Mouse (Mus musculus): Measurements from ENCODE around the gene Ralgapa2. TPM values are rescaled to one million over a fixed set of nuclear protein-coding genes. Genes with fewer than 3 reads are reported as not detected.

Ralgapa2 gene
- polyA plus RNA-seq, 1 experiment from 2014 or later, result 4.9 TPM

DNA sequence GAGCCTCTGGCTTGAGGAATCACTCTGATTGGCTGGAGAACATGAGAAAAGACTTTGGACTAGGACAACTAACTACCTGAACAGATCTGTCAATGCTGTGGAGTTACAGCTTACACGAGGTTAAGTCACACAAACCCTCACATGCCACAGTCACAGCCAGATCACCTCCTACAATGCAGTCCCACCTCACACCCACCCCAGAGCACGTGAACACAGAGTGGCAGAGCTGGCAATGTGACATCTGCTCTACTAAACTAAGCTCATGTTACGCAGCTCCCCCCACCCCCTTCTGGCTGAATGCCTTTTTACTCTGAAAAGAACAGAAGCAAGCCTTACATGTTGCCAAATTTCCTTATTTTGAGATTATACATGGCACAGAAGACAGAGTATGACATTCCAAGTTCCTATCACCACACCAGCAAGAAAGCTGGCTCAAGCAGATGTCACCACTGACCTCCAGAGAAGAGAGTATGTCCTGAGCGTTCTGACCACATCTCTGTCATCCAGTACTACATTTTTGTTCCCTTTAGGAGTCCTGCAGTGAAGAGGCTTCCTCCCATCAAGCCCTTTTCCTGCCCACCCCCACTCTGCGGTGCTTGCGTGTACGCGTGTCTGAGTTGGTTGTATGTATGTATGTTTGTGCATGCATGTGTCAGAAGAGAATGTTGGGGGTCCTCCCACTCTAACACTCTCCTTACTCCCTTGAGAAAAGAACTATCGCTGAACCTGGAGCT, 9.4 kb downstream of the Ralgapa2 start:
- Histone ChIP-seq H3K4me2 (replicated peaks; ENCODE audit: low read depth) (no peak overlapping the region; the same call in 1 of the 2 replicates), H3K4me3 (ENCODE audit: low read depth, low read length) (no peak overlapping the region)
- 64% methylated on average over 9 of the region's 9 CpGs for WGBS

GRCm38 (mm10) chr2:146500067-146500466, 12.1 kb downstream of the Ralgapa2 start:
- no peak overlapping the region for H3K27ac ChIP-seq (ENCODE audit: low read depth, low read length)
- no peaks in the 10 kb centered on the region for H3K27me3 ChIP-seq (replicated peaks; ENCODE audit: control insufficient read depth, insufficient read depth, low read length)
- no peak overlapping the region for H3K4me3 ChIP-seq (ENCODE audit: low read depth, low read length)
- no peaks in the 10 kb centered on the region for H3K36me3 ChIP-seq (ENCODE audit: control insufficient read depth, insufficient read depth)
- no peaks in the 10 kb centered on the region for H3K9me3 ChIP-seq (ENCODE audit: control insufficient read depth)
- ATAC-seq, result no peak
- H3K9ac ChIP-seq (ENCODE audit: low read depth, low read length), result no peak overlapping the region
- no peak overlapping the region for H3K4me2 ChIP-seq (replicated peaks; ENCODE audit: low read depth)
- 45% methylated on average over 1 of the region's 1 CpGs for WGBS
- peaks cover 8% of the 10 kb centered on the region; the same call in 1 of the 2 replicates for H3K4me1 ChIP-seq (replicated peaks; ENCODE audit: control insufficient read depth, insufficient read depth, low read length)
- no peak for TF ChIP-seq CTCF (IDR thresholded peaks at IDR 0.05; ENCODE audit: low read depth)

More for the DNA sequence above, 9.4 kb downstream of the Ralgapa2 start:
- Histone ChIP-seq H3K4me1 (replicated peaks; ENCODE audit: control insufficient read depth, insufficient read depth, low read length) (peaks cover 3% of the 10 kb centered on the region; the same call in 1 of the 2 replicates), H3K9ac (ENCODE audit: low read depth, low read length) (no peak overlapping the region), H3K36me3 (ENCODE audit: control insufficient read depth, insufficient read depth) (no peaks in the 10 kb centered on the region), H3K27ac (ENCODE audit: low read depth, low read length) (peak overlapping the region; percentile 28; the same call in 1 of the 2 replicates), H3K27me3 (replicated peaks; ENCODE audit: control insufficient read depth, insufficient read depth, low read length) (no peaks in the 10 kb centered on the region), H3K9me3 (ENCODE audit: control insufficient read depth) (no peaks in the 10 kb centered on the region)
- peak; percentile 80 for ATAC-seq
- no peak for TF ChIP-seq CTCF (IDR thresholded peaks at IDR 0.05; ENCODE audit: low read depth)

GRCm38 (mm10) chr2:146499111-146499510, 13.0 kb downstream of the Ralgapa2 start:
- H3K4me1 ChIP-seq (replicated peaks; ENCODE audit: control insufficient read depth, insufficient read depth, low read length), result peaks cover 8% of the 10 kb centered on the region; the same call in 1 of the 2 replicates
- no peak overlapping the region for H3K4me2 ChIP-seq (replicated peaks; ENCODE audit: low read depth)
- H3K4me3 ChIP-seq (ENCODE audit: low read depth, low read length), result no peak overlapping the region
- WGBS, result 80% methylated on average over 1 of the region's 1 CpGs
- no peak overlapping the region for H3K27ac ChIP-seq (ENCODE audit: low read depth, low read length)
- no peaks in the 10 kb centered on the region for H3K9me3 ChIP-seq (ENCODE audit: control insufficient read depth)
- H3K36me3 ChIP-seq (ENCODE audit: control insufficient read depth, insufficient read depth), result no peaks in the 10 kb centered on the region
- H3K9ac ChIP-seq (ENCODE audit: low read depth, low read length), result no peak overlapping the region
- TF ChIP-seq CTCF (IDR thresholded peaks at IDR 0.05; ENCODE audit: low read depth), result no peak
- ATAC-seq, result no peak
- no peaks in the 10 kb centered on the region for H3K27me3 ChIP-seq (replicated peaks; ENCODE audit: control insufficient read depth, insufficient read depth, low read length)

DNA sequence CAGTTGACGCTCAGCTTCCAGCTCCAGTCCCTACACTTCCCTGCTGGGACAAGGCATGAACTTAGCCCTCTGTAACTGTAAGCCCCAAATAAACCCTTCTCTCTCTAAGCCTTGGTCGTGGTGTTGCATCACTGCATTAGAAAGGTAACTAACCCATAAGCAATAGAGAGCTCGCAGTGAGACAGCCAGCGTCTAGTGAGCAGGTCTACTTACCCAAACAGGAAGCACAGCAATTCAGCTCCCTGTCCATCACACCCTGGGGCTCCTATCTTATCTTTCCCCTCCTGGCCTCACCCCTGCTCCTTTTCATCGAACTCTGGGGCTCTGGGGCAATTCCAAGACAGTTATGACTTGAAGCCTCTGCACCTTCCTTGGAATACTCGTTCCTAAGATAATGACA, 13.8 kb downstream of the Ralgapa2 start:
- H3K27me3 ChIP-seq (replicated peaks; ENCODE audit: control insufficient read depth, insufficient read depth, low read length), result no peaks in the 10 kb centered on the region
- no peak overlapping the region for H3K9ac ChIP-seq (ENCODE audit: low read depth, low read length)
- TF ChIP-seq CTCF (IDR thresholded peaks at IDR 0.05; ENCODE audit: low read depth), result no peak
- no peak overlapping the region for H3K4me2 ChIP-seq (replicated peaks; ENCODE audit: low read depth)
- no peaks in the 10 kb centered on the region for H3K9me3 ChIP-seq (ENCODE audit: control insufficient read depth)
- H3K4me1 ChIP-seq (replicated peaks; ENCODE audit: control insufficient read depth, insufficient read depth, low read length), result peaks cover 8% of the 10 kb centered on the region; the same call in 1 of the 2 replicates
- H3K36me3 ChIP-seq (ENCODE audit: control insufficient read depth, insufficient read depth), result no peaks in the 10 kb centered on the region
- H3K27ac ChIP-seq (ENCODE audit: low read depth, low read length), result peak overlapping the region; percentile 46; the same call in 1 of the 2 replicates
- 28% methylated on average over 6 of the region's 6 CpGs for WGBS
- ATAC-seq, result peak; percentile 71
- H3K4me3 ChIP-seq (ENCODE audit: low read depth, low read length), result no peak overlapping the region

GRCm38 (mm10) chr2:146496995-146497394, 15.1 kb downstream of the Ralgapa2 start:
- ATAC-seq, result no peak
- Histone ChIP-seq H3K4me2 (replicated peaks; ENCODE audit: low read depth) (no peak overlapping the region), H3K36me3 (ENCODE audit: control insufficient read depth, insufficient read depth) (no peaks in the 10 kb centered on the region), H3K4me3 (ENCODE audit: low read depth, low read length) (no peak overlapping the region), H3K27ac (ENCODE audit: low read depth, low read length) (no peak overlapping the region), H3K9me3 (ENCODE audit: control insufficient read depth) (no peaks in the 10 kb centered on the region), H3K27me3 (replicated peaks; ENCODE audit: control insufficient read depth, insufficient read depth, low read length) (no peaks in the 10 kb centered on the region), H3K9ac (ENCODE audit: low read depth, low read length) (no peak overlapping the region), H3K4me1 (replicated peaks; ENCODE audit: control insufficient read depth, insufficient read depth, low read length) (peaks cover 8% of the 10 kb centered on the region; the same call in 1 of the 2 replicates)
- WGBS, result 20% methylated on average over 1 of the region's 1 CpGs
- no peak for TF ChIP-seq CTCF (IDR thresholded peaks at IDR 0.05; ENCODE audit: low read depth)

- H3K4me2 ChIP-seq (replicated peaks; ENCODE audit: low read depth), result no peak overlapping the region
- no peak overlapping the region for H3K4me3 ChIP-seq (ENCODE audit: low read depth, low read length)
- 82% methylated on average over 9 of the region's 9 CpGs for WGBS
- H3K9ac ChIP-seq (ENCODE audit: low read depth, low read length), result no peak overlapping the region
- no peaks in the 10 kb centered on the region for H3K36me3 ChIP-seq (ENCODE audit: control insufficient read depth, insufficient read depth)
- TF ChIP-seq CTCF (IDR thresholded peaks at IDR 0.05; ENCODE audit: low read depth), result no peak
- 0 out of 2 replicates have a peak, but pooled peaks cover 8% of the 10 kb centered on the region for H3K4me1 ChIP-seq (replicated peaks; ENCODE audit: control insufficient read depth, insufficient read depth, low read length)
- ATAC-seq, result no peak
- no peaks in the 10 kb centered on the region for H3K27me3 ChIP-seq (replicated peaks; ENCODE audit: control insufficient read depth, insufficient read depth, low read length)
- no peak overlapping the region for H3K27ac ChIP-seq (ENCODE audit: low read depth, low read length)
- no peaks in the 10 kb centered on the region for H3K9me3 ChIP-seq (ENCODE audit: control insufficient read depth)
Measured at GRCm38 (mm10) chr2:146495781-146496180, 16.4 kb downstream of the Ralgapa2 start.
